Mouse (Mus musculus): ENCODE results near the gene Negr1. TPM values are rescaled to one million over a fixed set of nuclear protein-coding genes. Genes with fewer than 3 reads are reported as not detected.

Negr1 gene
- polyA plus RNA-seq, 1 experiment: 0.02 TPM

GRCm38 (mm10) chr3:157208966-157209365, 647.4 kb downstream of the Negr1 start:
- H3K4me3 ChIP-seq (ENCODE audit: insufficient read depth, poor library complexity, severe bottlenecking): no peak overlapping the region
- no peaks in the 10 kb centered on the region for H3K79me3 ChIP-seq (ENCODE audit: low read depth)
- no peaks in the 10 kb centered on the region for H3K27me3 ChIP-seq (ENCODE audit: control insufficient read depth, insufficient read depth, insufficient read length)
- no peak overlapping the region for H3ac ChIP-seq (ENCODE audit: control insufficient read depth, insufficient read length, low read depth)
- H3K79me2 ChIP-seq (ENCODE audit: control insufficient read depth, insufficient read depth): no peaks in the 10 kb centered on the region
- no peaks in the 10 kb centered on the region for H3K36me3 ChIP-seq (ENCODE audit: control insufficient read depth, insufficient read depth)
- TF ChIP-seq MYOG (IDR thresholded peaks at IDR 0.05; ENCODE audit: control insufficient read depth, extremely low read depth, insufficient read length) (no peak), CTCF (IDR thresholded peaks at IDR 0.05; ENCODE audit: control insufficient read depth, insufficient read depth, insufficient read length) (no peak), FOSL1 (IDR thresholded peaks at IDR 0.05; ENCODE audit: insufficient read depth, low read length, poor library complexity, severe bottlenecking) (no peak), USF1 (IDR thresholded peaks at IDR 0.05; ENCODE audit: low read depth) (no peak), MAX (IDR thresholded peaks at IDR 0.05) (no peak), MYOD1 (IDR thresholded peaks at IDR 0.05; ENCODE audit: control insufficient read depth, insufficient read length, low read depth) (no peak), CEBPB (IDR thresholded peaks at IDR 0.05; ENCODE audit: low read depth) (no peak)

DNA sequence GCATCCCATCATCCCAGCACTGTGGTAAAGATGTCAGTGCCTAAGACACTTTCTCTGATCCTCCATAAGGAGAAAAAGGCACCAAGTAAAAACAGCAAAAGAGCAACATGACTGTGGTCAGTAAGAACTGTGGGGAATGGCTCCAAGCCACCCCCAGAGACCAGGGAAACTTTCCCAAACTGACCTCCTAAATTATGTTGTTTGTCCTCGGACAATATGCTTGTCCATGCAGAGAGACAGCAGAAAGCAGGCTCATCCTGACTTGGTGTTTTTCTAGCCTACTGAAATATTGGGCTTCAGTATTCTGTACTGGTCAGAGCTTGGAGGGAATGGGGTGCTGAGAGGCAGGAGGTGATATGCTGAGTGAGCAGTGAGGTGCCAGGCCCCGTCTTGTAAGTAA, 647.8 kb downstream of the Negr1 start:
- no peaks in the 10 kb centered on the region for H3K27me3 ChIP-seq (ENCODE audit: control insufficient read depth, insufficient read depth, insufficient read length)
- no peaks in the 10 kb centered on the region for H3K36me3 ChIP-seq (ENCODE audit: control insufficient read depth, insufficient read depth)
- no peak for TF ChIP-seq MAX (IDR thresholded peaks at IDR 0.05)
- TF ChIP-seq CEBPB (IDR thresholded peaks at IDR 0.05; ENCODE audit: low read depth): no peak
- TF ChIP-seq CTCF (IDR thresholded peaks at IDR 0.05; ENCODE audit: control insufficient read depth, insufficient read depth, insufficient read length): no peak
- TF ChIP-seq FOSL1 (IDR thresholded peaks at IDR 0.05; ENCODE audit: insufficient read depth, low read length, poor library complexity, severe bottlenecking): no peak
- TF ChIP-seq MYOD1 (IDR thresholded peaks at IDR 0.05; ENCODE audit: control insufficient read depth, insufficient read length, low read depth): no peak
- TF ChIP-seq MYOG (IDR thresholded peaks at IDR 0.05; ENCODE audit: control insufficient read depth, extremely low read depth, insufficient read length): no peak
- TF ChIP-seq USF1 (IDR thresholded peaks at IDR 0.05; ENCODE audit: low read depth): no peak
- no peak overlapping the region for H3K4me3 ChIP-seq (ENCODE audit: insufficient read depth, poor library complexity, severe bottlenecking)
- no peak overlapping the region for H3ac ChIP-seq (ENCODE audit: control insufficient read depth, insufficient read length, low read depth)
- H3K79me3 ChIP-seq (ENCODE audit: low read depth): no peaks in the 10 kb centered on the region
- no peaks in the 10 kb centered on the region for H3K79me2 ChIP-seq (ENCODE audit: control insufficient read depth, insufficient read depth)

DNA sequence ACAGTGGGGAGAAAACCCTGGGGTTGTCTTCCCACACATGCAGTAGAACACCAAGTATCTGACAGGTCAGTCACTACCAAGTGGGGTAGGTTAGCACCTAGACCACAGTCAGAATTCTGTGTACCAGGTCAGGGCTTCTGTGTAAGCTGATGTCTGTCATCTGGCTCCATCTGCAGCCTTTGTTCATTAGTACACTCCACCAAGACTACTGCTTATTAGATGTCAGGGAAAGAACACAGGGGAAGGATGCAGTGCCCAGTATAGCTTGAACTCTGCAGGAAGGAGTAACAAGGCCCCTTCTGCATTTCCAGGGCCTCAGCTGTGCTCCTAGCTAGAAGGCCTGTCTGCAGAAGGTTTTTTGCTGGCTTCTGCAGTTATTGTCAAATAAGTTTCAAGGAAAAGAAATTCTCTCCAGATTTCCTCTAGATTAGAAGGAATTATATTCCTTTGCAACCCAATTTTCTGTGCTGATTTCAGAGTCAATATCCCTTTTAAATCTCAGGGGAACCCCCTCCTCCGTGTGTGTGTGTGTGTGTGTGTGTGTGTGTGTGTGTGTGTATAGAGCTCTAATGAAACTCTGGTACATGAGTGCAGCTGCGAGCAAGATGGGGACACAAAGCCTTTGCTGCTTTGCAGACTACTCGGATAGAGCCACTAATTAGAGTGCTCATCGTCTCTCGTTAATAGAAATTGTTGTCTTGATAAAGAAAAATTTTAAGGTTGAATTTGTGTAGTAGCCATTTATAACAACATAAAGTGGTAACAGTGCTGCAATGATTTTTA, 654.5 kb downstream of the Negr1 start:
- no peaks in the 10 kb centered on the region for H3K27me3 ChIP-seq (ENCODE audit: control insufficient read depth, insufficient read depth, insufficient read length)
- H3ac ChIP-seq (ENCODE audit: control insufficient read depth, insufficient read length, low read depth): no peak overlapping the region
- no peaks in the 10 kb centered on the region for H3K79me2 ChIP-seq (ENCODE audit: control insufficient read depth, insufficient read depth)
- no peaks in the 10 kb centered on the region for H3K79me3 ChIP-seq (ENCODE audit: low read depth)
- no peaks in the 10 kb centered on the region for H3K36me3 ChIP-seq (ENCODE audit: control insufficient read depth, insufficient read depth)
- no peak overlapping the region for H3K4me3 ChIP-seq (ENCODE audit: insufficient read depth, poor library complexity, severe bottlenecking)
- TF ChIP-seq USF1 (IDR thresholded peaks at IDR 0.05; ENCODE audit: low read depth): no peak
- no peak for TF ChIP-seq MYOD1 (IDR thresholded peaks at IDR 0.05; ENCODE audit: control insufficient read depth, insufficient read length, low read depth)
- no peak for TF ChIP-seq CTCF (IDR thresholded peaks at IDR 0.05; ENCODE audit: control insufficient read depth, insufficient read depth, insufficient read length)
- TF ChIP-seq MYOG (IDR thresholded peaks at IDR 0.05; ENCODE audit: control insufficient read depth, extremely low read depth, insufficient read length): no peak
- TF ChIP-seq CEBPB (IDR thresholded peaks at IDR 0.05; ENCODE audit: low read depth): no peak
- TF ChIP-seq FOSL1 (IDR thresholded peaks at IDR 0.05; ENCODE audit: insufficient read depth, low read length, poor library complexity, severe bottlenecking): no peak
- no peak for TF ChIP-seq MAX (IDR thresholded peaks at IDR 0.05)

DNA sequence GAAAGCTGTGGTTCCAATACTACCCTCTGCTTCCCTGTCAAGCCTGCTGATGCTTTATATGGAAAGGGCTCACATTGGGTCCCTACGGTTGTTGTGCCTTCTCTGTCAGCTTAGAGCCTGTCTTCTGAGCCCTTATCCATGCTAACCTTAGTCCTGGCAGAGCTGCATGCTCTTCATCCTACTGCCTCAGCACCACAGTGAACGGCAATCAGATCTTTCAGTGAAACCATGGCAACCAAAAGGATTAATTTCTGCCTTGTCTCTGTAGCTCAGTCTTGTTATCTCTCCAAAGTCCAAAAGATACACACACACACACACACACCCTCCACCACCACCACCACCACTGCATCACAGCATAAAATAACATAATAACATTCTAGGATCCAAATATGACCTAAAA, 656.2 kb downstream of the Negr1 start:
- no peak overlapping the region for H3ac ChIP-seq (ENCODE audit: control insufficient read depth, insufficient read length, low read depth)
- H3K36me3 ChIP-seq (ENCODE audit: control insufficient read depth, insufficient read depth): no peaks in the 10 kb centered on the region
- no peaks in the 10 kb centered on the region for H3K79me2 ChIP-seq (ENCODE audit: control insufficient read depth, insufficient read depth)
- no peaks in the 10 kb centered on the region for H3K79me3 ChIP-seq (ENCODE audit: low read depth)
- H3K4me3 ChIP-seq (ENCODE audit: insufficient read depth, poor library complexity, severe bottlenecking): no peak overlapping the region
- TF ChIP-seq MYOD1 (IDR thresholded peaks at IDR 0.05; ENCODE audit: control insufficient read depth, insufficient read length, low read depth) (no peak), CTCF (IDR thresholded peaks at IDR 0.05; ENCODE audit: control insufficient read depth, insufficient read depth, insufficient read length) (no peak), USF1 (IDR thresholded peaks at IDR 0.05; ENCODE audit: low read depth) (no peak), CEBPB (IDR thresholded peaks at IDR 0.05; ENCODE audit: low read depth) (no peak), MAX (IDR thresholded peaks at IDR 0.05) (no peak), MYOG (IDR thresholded peaks at IDR 0.05; ENCODE audit: control insufficient read depth, extremely low read depth, insufficient read length) (no peak), FOSL1 (IDR thresholded peaks at IDR 0.05; ENCODE audit: insufficient read depth, low read length, poor library complexity, severe bottlenecking) (no peak)
- no peaks in the 10 kb centered on the region for H3K27me3 ChIP-seq (ENCODE audit: control insufficient read depth, insufficient read depth, insufficient read length)

GRCm38 (mm10) chr3:157224920-157225319, 663.3 kb downstream of the Negr1 start:
- TF ChIP-seq USF1 (IDR thresholded peaks at IDR 0.05; ENCODE audit: low read depth): no peak
- Histone ChIP-seq H3ac (ENCODE audit: control insufficient read depth, insufficient read length, low read depth) (no peak overlapping the region), H3K4me3 (ENCODE audit: insufficient read depth, poor library complexity, severe bottlenecking) (no peak overlapping the region), H3K36me3 (ENCODE audit: control insufficient read depth, insufficient read depth) (no peaks in the 10 kb centered on the region), H3K79me2 (ENCODE audit: control insufficient read depth, insufficient read depth) (no peaks in the 10 kb centered on the region), H3K79me3 (ENCODE audit: low read depth) (no peaks in the 10 kb centered on the region), H3K27me3 (ENCODE audit: control insufficient read depth, insufficient read depth, insufficient read length) (no peaks in the 10 kb centered on the region)

- Histone ChIP-seq H3K79me3 (ENCODE audit: low read depth) (no peaks in the 10 kb centered on the region), H3K36me3 (ENCODE audit: control insufficient read depth, insufficient read depth) (no peaks in the 10 kb centered on the region), H3K4me3 (ENCODE audit: insufficient read depth, poor library complexity, severe bottlenecking) (no peak overlapping the region), H3K27me3 (ENCODE audit: control insufficient read depth, insufficient read depth, insufficient read length) (no peaks in the 10 kb centered on the region), H3ac (ENCODE audit: control insufficient read depth, insufficient read length, low read depth) (no peak overlapping the region), H3K79me2 (ENCODE audit: control insufficient read depth, insufficient read depth) (no peaks in the 10 kb centered on the region)
- TF ChIP-seq USF1 (IDR thresholded peaks at IDR 0.05; ENCODE audit: low read depth): no peak
- TF ChIP-seq MAX (IDR thresholded peaks at IDR 0.05): no peak
- no peak for TF ChIP-seq MYOD1 (IDR thresholded peaks at IDR 0.05; ENCODE audit: control insufficient read depth, insufficient read length, low read depth)
- no peak for TF ChIP-seq CTCF (IDR thresholded peaks at IDR 0.05; ENCODE audit: control insufficient read depth, insufficient read depth, insufficient read length)
- no peak for TF ChIP-seq MYOG (IDR thresholded peaks at IDR 0.05; ENCODE audit: control insufficient read depth, extremely low read depth, insufficient read length)
- no peak for TF ChIP-seq FOSL1 (IDR thresholded peaks at IDR 0.05; ENCODE audit: insufficient read depth, low read length, poor library complexity, severe bottlenecking)
- TF ChIP-seq CEBPB (IDR thresholded peaks at IDR 0.05; ENCODE audit: low read depth): no peak
These were observed 671.1 kb downstream of the Negr1 start for GRCm38 (mm10) chr3:157232723-157233122.
